Mouse (Mus musculus): Measurements from ENCODE around the gene Hipk2.

Hipk2 gene

DNA sequence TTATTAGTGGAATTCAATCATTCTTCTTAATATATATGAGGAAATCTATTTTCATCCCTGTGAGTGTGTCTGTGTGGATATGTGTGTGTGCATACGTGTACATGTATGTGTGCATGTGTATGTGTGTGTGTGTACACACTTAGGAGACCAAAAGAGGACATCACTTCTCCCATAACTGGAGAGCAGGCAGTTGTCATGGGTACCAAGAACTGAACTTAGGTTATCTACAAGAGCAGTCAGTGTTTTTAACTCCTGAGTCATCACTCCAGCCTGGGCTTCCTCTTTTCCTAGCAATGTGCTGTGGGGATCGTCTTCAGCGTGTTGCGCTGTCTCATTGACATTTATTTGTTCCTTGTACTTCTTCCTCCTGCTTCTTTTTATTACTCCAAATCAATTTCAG lies 24.1 kb upstream of the Hipk2 start:
- Histone ChIP-seq H3K4me3 (replicated peaks; ENCODE audit: low read length) (no peak overlapping the region), H3K36me3 (ENCODE audit: insufficient read depth, low read length) (no peaks in the 10 kb centered on the region), H3K4me1 (replicated peaks; ENCODE audit: low read depth, low read length) (peaks cover 7% of the 10 kb centered on the region), H3K27me3 (ENCODE audit: insufficient read depth, low read length) (peaks cover 8% of the 10 kb centered on the region; the same call in 1 of the 2 replicates), H3K9me3 (ENCODE audit: low read length) (no peaks in the 10 kb centered on the region)
- TF ChIP-seq POU5F1 (IDR thresholded peaks at IDR 0.05; ENCODE audit: borderline replicate concordance, low read length) (no peak), NANOG (IDR thresholded peaks at IDR 0.05; ENCODE audit: borderline replicate concordance, low read length) (no peak), CTCF (conservative IDR thresholded peaks at IDR 0.05; ENCODE audit: low read length) (no peak)

GRCm38 (mm10) chr6:38893615-38894014 lies 17.6 kb upstream of the Hipk2 start:
- TF ChIP-seq CTCF (conservative IDR thresholded peaks at IDR 0.05; ENCODE audit: low read length) (no peak), POU5F1 (IDR thresholded peaks at IDR 0.05; ENCODE audit: borderline replicate concordance, low read length) (no peak), NANOG (IDR thresholded peaks at IDR 0.05; ENCODE audit: borderline replicate concordance, low read length) (no peak)
- H3K36me3 ChIP-seq (ENCODE audit: insufficient read depth, low read length) = no peaks in the 10 kb centered on the region
- H3K27me3 ChIP-seq (ENCODE audit: insufficient read depth, low read length) = peaks cover 2% of the 10 kb centered on the region; the same call in 1 of the 2 replicates
- peaks cover 7% of the 10 kb centered on the region for H3K4me1 ChIP-seq (replicated peaks; ENCODE audit: low read depth, low read length)
- H3K9me3 ChIP-seq (ENCODE audit: low read length) = no peaks in the 10 kb centered on the region
- H3K4me3 ChIP-seq (replicated peaks; ENCODE audit: low read length) = no peak overlapping the region

DNA sequence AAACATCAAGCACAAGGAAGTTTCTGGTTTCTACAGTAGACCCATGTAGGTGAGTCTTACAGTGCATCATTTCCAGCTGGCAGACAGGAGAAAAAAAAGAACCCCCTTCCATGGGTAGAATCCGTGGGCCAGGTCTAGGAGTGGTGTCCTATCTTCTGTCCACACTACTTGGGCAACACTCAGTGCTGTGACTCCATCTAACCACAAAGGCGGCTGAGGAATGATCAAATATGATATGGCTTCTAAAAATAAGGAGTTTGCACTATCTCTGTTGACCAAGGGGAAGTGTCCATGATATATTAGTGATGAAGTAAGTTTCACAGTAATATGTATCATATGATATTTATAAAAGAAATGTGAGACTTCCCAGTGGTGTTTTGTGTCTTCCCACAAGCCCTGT lies 16.1 kb upstream of the Hipk2 start:
- Histone ChIP-seq H3K36me3 (ENCODE audit: insufficient read depth, low read length) (no peaks in the 10 kb centered on the region), H3K27me3 (ENCODE audit: insufficient read depth, low read length) (no peaks in the 10 kb centered on the region), H3K4me1 (replicated peaks; ENCODE audit: low read depth, low read length) (peaks cover 1% of the 10 kb centered on the region), H3K9me3 (ENCODE audit: low read length) (no peaks in the 10 kb centered on the region), H3K4me3 (replicated peaks; ENCODE audit: low read length) (no peak overlapping the region)
- no peak for TF ChIP-seq NANOG (IDR thresholded peaks at IDR 0.05; ENCODE audit: borderline replicate concordance, low read length)
- TF ChIP-seq CTCF (conservative IDR thresholded peaks at IDR 0.05; ENCODE audit: low read length) = no peak
- no peak for TF ChIP-seq POU5F1 (IDR thresholded peaks at IDR 0.05; ENCODE audit: borderline replicate concordance, low read length)

DNA sequence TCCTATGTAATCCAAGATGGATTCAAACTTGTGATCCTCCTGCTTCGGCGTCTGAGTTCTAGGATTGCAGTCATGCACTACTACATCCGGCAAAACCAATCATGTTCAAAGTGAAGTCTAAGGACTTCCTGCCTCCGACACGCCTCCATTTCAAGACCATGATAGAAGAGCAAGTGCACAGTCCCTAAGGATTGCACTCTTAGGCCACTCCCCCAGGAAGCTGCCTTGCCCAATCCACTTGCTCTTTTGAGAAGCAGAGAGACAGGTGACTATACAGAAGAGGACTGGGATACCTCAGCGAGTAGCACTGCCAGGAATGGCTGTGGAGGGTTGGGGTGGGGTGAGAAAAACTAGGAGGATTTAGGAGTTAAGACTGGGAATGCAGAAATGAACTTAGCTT lies 13.2 kb upstream of the Hipk2 start:
- Histone ChIP-seq H3K4me3 (replicated peaks; ENCODE audit: low read length) (no peak overlapping the region), H3K9me3 (ENCODE audit: low read length) (no peaks in the 10 kb centered on the region), H3K36me3 (ENCODE audit: insufficient read depth, low read length) (no peaks in the 10 kb centered on the region), H3K27me3 (ENCODE audit: insufficient read depth, low read length) (peaks cover 7% of the 10 kb centered on the region), H3K4me1 (replicated peaks; ENCODE audit: low read depth, low read length) (no peaks in the 10 kb centered on the region)
- TF ChIP-seq POU5F1 (IDR thresholded peaks at IDR 0.05; ENCODE audit: borderline replicate concordance, low read length) (no peak), NANOG (IDR thresholded peaks at IDR 0.05; ENCODE audit: borderline replicate concordance, low read length) (no peak), CTCF (conservative IDR thresholded peaks at IDR 0.05; ENCODE audit: low read length) (no peak)

DNA sequence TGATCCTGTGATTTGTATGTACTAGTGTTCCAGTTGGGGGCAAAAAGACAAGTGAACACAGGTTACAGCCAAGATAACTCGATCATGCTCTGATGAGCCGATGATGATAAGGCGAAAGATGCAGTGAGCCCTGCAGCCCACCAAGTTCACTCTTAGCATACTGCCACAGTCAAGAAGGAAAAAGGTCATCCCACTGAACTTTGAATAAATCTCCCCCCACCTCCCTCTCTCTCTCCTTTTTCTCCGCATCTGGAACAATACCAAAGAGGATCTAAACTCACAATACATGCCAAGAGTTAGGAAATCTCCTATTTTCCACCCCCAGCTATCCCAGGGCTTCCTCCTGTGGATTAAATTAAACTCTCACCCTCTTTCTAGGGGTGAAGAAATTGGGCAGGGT lies 11.5 kb upstream of the Hipk2 start:
- TF ChIP-seq NANOG (IDR thresholded peaks at IDR 0.05; ENCODE audit: borderline replicate concordance, low read length) (no peak), POU5F1 (IDR thresholded peaks at IDR 0.05; ENCODE audit: borderline replicate concordance, low read length) (no peak)
- Histone ChIP-seq H3K4me1 (replicated peaks; ENCODE audit: low read depth, low read length) (no peaks in the 10 kb centered on the region), H3K4me3 (replicated peaks; ENCODE audit: low read length) (no peak overlapping the region), H3K36me3 (ENCODE audit: insufficient read depth, low read length) (no peaks in the 10 kb centered on the region), H3K27me3 (ENCODE audit: insufficient read depth, low read length) (peaks cover 19% of the 10 kb centered on the region), H3K9me3 (ENCODE audit: low read length) (no peaks in the 10 kb centered on the region)

DNA sequence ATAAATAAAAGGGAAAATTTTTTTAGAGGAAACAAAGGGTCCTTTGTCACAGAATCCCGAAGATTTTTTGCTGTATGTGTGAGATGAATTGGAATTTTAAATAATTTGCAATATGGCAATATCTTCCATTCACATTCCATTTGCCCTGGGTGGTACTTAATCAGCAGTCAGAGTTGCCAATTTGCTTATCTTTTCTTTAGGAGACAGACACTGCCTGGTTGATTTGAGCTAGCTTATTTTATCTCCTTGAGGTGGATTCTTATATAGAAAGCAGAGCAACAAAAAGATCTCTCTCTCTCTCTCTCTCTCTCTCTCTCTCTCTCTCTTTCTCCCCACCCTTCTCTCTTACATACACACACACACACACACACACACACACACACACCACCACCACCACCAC lies 9.2 kb upstream of the Hipk2 start:
- Histone ChIP-seq H3K4me1 (replicated peaks; ENCODE audit: low read depth, low read length) (no peaks in the 10 kb centered on the region), H3K36me3 (ENCODE audit: insufficient read depth, low read length) (no peaks in the 10 kb centered on the region), H3K27me3 (ENCODE audit: insufficient read depth, low read length) (peaks cover 34% of the 10 kb centered on the region), H3K9me3 (ENCODE audit: low read length) (no peaks in the 10 kb centered on the region), H3K4me3 (replicated peaks; ENCODE audit: low read length) (no peak overlapping the region)
- no peak for TF ChIP-seq NANOG (IDR thresholded peaks at IDR 0.05; ENCODE audit: borderline replicate concordance, low read length)
- no peak for TF ChIP-seq POU5F1 (IDR thresholded peaks at IDR 0.05; ENCODE audit: borderline replicate concordance, low read length)
- TF ChIP-seq CTCF (conservative IDR thresholded peaks at IDR 0.05; ENCODE audit: low read length) = no peak

GRCm38 (mm10) chr6:38884482-38884881 lies 8.5 kb upstream of the Hipk2 start:
- Histone ChIP-seq H3K36me3 (ENCODE audit: insufficient read depth, low read length) (no peaks in the 10 kb centered on the region), H3K4me1 (replicated peaks; ENCODE audit: low read depth, low read length) (no peaks in the 10 kb centered on the region), H3K27me3 (ENCODE audit: insufficient read depth, low read length) (peaks cover 40% of the 10 kb centered on the region), H3K9me3 (ENCODE audit: low read length) (no peaks in the 10 kb centered on the region), H3K4me3 (replicated peaks; ENCODE audit: low read length) (no peak overlapping the region)
- TF ChIP-seq CTCF (conservative IDR thresholded peaks at IDR 0.05; ENCODE audit: low read length) (no peak), NANOG (IDR thresholded peaks at IDR 0.05; ENCODE audit: borderline replicate concordance, low read length) (no peak), POU5F1 (IDR thresholded peaks at IDR 0.05; ENCODE audit: borderline replicate concordance, low read length) (no peak)

- Histone ChIP-seq H3K36me3 (ENCODE audit: insufficient read depth, low read length) (no peaks in the 10 kb centered on the region), H3K4me3 (replicated peaks; ENCODE audit: low read length) (no peak overlapping the region), H3K9me3 (ENCODE audit: low read length) (no peaks in the 10 kb centered on the region), H3K4me1 (replicated peaks; ENCODE audit: low read depth, low read length) (no peaks in the 10 kb centered on the region), H3K27me3 (ENCODE audit: insufficient read depth, low read length) (peaks cover 56% of the 10 kb centered on the region)
- TF ChIP-seq CTCF (conservative IDR thresholded peaks at IDR 0.05; ENCODE audit: low read length) (no peak), NANOG (IDR thresholded peaks at IDR 0.05; ENCODE audit: borderline replicate concordance, low read length) (no peak), POU5F1 (IDR thresholded peaks at IDR 0.05; ENCODE audit: borderline replicate concordance, low read length) (no peak)
These were observed 6.8 kb upstream of the Hipk2 start for GRCm38 (mm10) chr6:38882728-38883171.

DNA sequence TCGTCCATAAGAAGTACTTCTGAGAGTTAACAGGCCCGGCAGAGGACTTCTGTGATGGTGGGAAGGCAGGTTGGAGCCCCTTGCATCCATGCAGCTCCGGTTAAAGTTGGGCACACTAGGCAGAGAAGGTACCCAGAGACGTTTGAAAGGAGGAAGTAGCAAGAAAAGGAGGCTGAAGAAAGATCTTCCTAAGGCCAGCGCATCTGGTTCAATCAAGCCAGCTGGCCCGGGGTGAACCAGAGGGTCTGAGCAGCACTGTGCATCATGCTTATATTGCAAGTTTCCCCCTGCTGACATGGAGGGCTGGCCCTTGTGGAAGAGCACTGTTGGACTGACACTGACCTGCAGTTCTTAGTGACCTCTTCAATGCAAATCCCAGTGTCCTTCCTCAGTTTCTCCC lies 6.0 kb upstream of the Hipk2 start:
- Histone ChIP-seq H3K9me3 (ENCODE audit: low read length) (no peaks in the 10 kb centered on the region), H3K36me3 (ENCODE audit: insufficient read depth, low read length) (no peaks in the 10 kb centered on the region), H3K4me1 (replicated peaks; ENCODE audit: low read depth, low read length) (peaks cover 4% of the 10 kb centered on the region), H3K27me3 (ENCODE audit: insufficient read depth, low read length) (peaks cover 63% of the 10 kb centered on the region), H3K4me3 (replicated peaks; ENCODE audit: low read length) (no peak overlapping the region)
- no peak for TF ChIP-seq POU5F1 (IDR thresholded peaks at IDR 0.05; ENCODE audit: borderline replicate concordance, low read length)
- no peak for TF ChIP-seq NANOG (IDR thresholded peaks at IDR 0.05; ENCODE audit: borderline replicate concordance, low read length)
- TF ChIP-seq CTCF (conservative IDR thresholded peaks at IDR 0.05; ENCODE audit: low read length) = no peak
